Mouse (Mus musculus) hematopoietic stem cell, adult 5-6 weeks (primary cell): ENCODE results near the gene Hrh1. TPM values are rescaled to one million over a fixed set of nuclear protein-coding genes. Genes with fewer than 3 reads are reported as not detected.

Experiments
- ATAC-seq, 2 experiments: fragments of 125-278 bp in 1 of 2; replicated peaks in 1 of 2; 2 replicates each; pipeline ENCODE4 v1.8.0; 2016 to 2017; ENCODE audit warnings: inconsistent platforms in 2 of 2, mild to moderate bottlenecking in 2 of 2, moderate number of reproducible peaks in 2 of 2, low read depth in 1 of 2, moderate TSS enrichment in 1 of 2; ENCODE audit not compliant: low FRiP score in 2 of 2, poor library complexity in 2 of 2, severe bottlenecking in 2 of 2, insufficient read depth in 1 of 2, low TSS enrichment in 1 of 2
- total RNA-seq: library from RNA; stranded (forward); fragments of 172-1452, 232-1000 nt; gene quantifications from 2 replicates; pipeline ENCODE4 v1.2.3, GENCODE M21; 2017

Hrh1 gene
- total RNA-seq, 1 experiment from 2014 or later: 0.05 TPM

DNA sequence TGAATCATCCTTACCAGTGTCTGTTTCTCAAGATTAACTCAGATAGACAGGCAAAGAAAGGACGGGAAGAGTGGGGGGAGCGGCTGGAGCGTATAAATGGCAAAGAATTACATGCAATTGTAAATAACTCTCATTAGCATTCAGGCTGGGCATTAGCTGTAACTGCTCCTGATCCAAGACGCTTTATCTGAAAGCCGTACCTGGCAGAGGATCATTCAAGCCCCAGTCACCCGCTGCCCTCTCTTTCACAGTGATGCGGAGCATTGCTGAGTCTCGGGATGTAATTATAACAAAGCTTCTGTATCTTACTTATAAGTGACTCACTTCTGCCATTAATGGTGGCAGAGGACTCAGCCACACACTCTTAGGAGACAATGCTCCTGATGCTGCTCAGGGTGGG, 3.1 kb downstream of the Hrh1 start:
- no peak for ATAC-seq

DNA sequence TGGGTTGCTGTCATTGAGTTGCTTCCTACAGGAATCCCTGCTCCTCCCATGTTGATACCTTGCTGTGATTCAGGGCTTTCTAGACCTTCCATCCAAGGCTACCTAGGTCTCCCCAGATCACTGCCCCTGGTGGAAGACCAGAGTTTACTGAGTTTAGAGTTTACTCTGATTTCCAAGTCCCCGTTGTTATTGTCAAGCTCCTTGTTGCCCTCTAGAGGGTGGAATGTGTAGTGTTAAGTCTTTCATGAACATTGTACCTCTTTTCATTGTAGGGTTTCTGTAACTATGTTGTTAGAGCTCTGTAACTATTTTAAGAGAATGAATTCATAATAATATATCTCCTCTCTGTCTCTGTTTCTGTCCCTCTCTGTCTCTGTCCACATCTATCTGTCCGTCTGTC, 4.4 kb downstream of the Hrh1 start:
- ATAC-seq: no peak

DNA sequence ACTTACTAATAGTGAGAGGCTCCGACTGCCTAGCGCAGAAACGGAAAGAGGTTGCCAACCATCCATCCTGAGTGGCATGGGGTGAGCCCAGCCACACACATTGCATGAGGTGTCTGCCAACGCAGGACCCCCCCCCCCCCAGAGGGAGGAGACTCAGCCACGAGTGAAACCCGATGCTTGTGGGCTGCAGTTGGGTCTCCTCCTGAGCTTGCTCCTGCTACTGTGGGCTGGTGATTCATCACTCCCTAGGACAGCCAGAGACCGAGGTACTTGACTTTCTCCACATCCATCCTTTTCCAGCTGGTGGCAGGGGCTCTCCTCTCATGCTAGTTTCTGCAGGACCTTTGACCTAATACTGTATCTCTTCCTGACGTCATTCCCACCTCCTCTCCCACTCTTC, 5.9 kb downstream of the Hrh1 start:
- ATAC-seq: no peak

DNA sequence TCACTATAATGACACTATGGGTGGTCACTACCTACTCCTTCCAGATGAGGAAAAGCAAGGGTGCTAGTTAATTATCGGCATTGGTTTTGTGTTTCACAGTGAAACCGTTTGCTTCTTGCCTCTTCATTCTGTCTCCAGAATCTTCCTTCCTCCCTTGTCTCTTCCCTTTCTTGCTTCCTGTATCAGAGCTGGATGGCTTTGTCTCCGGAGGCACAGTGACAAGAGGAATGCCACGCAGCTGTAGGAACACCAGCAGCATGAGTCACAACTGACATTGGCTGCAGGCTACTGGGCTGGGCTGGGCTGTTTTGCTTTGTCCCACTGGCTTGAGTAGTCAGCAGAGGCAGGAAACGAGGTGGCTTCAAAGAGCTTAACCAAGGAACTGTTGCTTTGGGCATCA, 6.4 kb downstream of the Hrh1 start:
- no peak for ATAC-seq

- no peak for ATAC-seq
These were observed 7.2 kb downstream of the Hrh1 start for GRCm38 (mm10) chr6:114404774-114405468.

DNA sequence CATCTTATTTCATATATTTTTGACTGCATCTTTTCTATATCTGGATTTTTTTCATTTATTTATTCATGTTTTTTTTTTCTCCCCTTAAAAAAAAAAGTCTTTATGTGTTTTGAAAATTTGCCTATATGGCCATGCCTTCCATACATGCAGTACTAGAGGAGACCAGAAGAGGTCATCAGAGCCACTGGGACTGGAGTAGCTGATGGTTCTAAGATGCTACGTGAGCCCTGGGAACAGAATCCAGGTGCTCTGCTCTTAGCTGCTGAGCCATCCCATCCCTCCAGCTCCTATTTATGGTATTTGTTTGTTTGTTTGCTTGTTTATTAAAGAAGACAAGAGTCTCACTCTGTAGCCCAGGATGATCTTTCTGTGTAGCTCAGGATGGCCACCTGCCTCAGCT, 8.9 kb downstream of the Hrh1 start:
- ATAC-seq: no peak

DNA sequence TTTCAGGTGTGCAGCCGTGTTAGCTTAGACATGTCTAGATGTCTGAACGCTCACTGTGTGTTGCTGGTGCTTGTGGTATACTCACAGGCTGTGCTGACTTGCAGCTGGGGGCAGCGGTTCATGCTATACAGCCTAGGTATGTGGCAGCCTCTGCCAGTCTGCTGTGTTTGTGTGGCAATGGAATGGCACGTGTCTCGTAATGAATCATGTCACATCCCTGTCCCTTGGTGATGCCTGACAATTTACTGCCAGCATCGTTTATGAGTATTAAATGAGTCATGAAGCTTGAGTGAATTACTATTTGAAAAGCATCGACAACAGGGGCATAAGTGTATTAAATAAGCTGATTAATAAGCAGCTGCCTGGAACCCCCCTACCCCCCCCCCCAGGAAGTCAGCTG, 9.3 kb downstream of the Hrh1 start:
- no peak for ATAC-seq

- no peak for ATAC-seq
These were observed 10.5 kb downstream of the Hrh1 start for GRCm38 (mm10) chr6:114408278-114408677.

DNA sequence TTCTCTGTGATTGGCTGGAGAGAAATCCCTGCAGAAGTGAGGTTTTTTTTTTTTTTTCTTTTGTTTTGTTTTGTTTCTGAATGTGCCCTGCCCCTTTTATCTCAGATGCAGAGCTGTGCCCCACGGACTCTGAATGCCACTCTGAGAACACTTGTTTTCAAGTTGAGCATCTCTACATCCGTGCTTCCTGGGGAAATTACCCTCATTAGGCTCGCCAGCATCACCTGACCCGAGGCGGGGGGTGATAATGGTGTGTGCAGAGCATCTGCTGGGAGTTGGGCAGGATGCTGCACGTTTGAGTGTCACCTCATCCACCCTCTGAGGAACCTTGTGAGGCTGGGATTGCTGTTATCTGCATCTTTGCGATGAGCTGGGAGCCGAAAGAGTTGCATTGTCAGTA, 14.2 kb downstream of the Hrh1 start:
- no peak for ATAC-seq

DNA sequence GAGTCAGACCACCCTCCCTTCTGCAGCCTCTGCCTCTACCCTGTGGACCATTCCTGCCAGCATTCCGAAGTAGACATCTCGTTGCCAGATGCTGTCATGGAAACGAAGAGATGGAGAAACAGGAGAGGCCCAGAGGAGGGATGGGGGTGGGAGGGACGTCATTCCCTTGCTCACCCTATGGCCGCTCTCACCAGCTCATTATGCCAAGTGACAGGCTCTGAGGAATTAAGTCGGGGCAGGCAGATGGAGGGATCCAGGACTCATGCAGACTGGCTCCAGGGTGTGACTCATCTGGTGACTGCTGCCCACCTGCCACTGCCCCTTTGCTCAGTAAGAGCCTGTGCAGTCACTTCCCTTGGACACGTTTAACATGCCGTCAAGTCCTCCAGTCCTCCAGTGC, 16.8 kb downstream of the Hrh1 start:
- no peak for ATAC-seq

DNA sequence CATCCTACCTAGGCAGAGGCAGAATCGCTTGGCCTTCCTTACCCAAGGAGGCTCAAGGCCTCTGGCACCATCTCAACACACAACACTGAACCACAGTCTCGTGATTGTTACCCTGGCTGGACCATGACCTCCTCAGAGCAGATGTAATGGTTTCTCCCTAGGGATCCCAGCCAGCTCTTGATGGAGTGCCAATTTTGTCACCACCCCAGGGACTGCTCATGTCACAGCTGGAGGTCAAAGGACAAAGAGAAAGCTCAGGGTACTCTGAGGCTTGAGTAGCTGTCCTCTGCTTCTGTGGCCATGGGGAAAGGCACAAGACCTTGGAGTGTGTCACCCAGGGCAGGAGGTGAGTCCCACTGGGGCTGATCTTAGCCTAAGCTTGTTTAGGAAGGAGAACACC, 20.3 kb downstream of the Hrh1 start:
- no peak for ATAC-seq

DNA sequence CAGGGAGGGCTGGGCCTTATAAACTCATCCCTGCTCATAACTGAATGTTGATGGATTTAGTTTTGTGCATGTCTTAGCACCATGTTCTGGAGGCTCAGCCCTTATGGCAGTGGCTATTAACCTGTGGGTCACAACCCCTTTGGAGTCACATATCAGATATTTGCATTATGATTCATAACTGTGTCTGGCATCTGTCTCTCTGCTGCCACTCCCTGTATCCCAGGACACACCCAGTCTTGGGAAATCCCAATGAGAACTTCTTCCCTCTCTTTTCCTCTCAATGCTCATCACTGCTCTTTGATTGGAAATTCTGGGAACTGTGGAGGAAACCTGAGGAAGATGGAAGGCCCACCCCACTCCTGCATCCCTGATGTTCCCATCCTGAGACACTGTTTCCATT, 23.3 kb downstream of the Hrh1 start:
- ATAC-seq: no peak

GRCm38 (mm10) chr6:114423051-114423676, 25.4 kb downstream of the Hrh1 start:
- no peak for ATAC-seq

- no peak for ATAC-seq
These were observed 27.6 kb downstream of the Hrh1 start for GRCm38 (mm10) chr6:114425343-114425742.

GRCm38 (mm10) chr6:114427641-114428040, 29.9 kb downstream of the Hrh1 start:
- ATAC-seq: no peak

GRCm38 (mm10) chr6:114428831-114429230, 31.1 kb downstream of the Hrh1 start:
- ATAC-seq: no peak

- no peak for ATAC-seq
These were observed 34.9 kb downstream of the Hrh1 start for GRCm38 (mm10) chr6:114432591-114432990.

- no peak for ATAC-seq
These were observed 36.8 kb downstream of the Hrh1 start for GRCm38 (mm10) chr6:114434524-114434923.

DNA sequence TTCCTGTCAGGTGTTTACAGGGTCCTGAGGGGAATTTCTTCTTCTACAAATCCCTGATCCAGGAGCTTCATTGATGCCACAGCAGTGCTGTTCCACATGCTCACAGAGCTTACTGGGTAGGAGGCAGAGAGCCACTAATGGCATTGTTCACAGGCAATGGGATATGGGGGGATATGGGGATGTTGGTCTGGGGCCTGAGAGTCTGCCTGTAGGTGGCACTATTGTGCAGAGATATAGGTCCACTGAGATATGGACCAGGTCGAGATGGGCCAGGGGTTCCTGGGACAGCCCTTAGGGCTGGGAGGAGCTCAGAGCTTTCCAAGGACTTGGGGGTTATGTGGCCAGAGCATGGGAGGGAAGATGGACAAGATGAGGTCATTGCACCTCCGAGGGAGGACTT, 42.6 kb downstream of the Hrh1 start:
- no peak for ATAC-seq
